Mouse (Mus musculus): ENCODE data around the gene Bcl7c. TPM values are rescaled to one million over a fixed set of nuclear protein-coding genes. Genes with fewer than 3 reads are reported as not detected.
"Not testable (repeated sequence)": the region's sequence is repeated elsewhere in the genome, so short reads cannot be mapped to it uniquely, and the experiment has no call there.

Bcl7c gene
- polyA plus RNA-seq, 1 experiment from 2014 or later: 93.4 TPM

- no peak overlapping the region for H3K4me3 ChIP-seq (replicated peaks)
- H3K9ac ChIP-seq: no peak overlapping the region
- H3K4me1 ChIP-seq: peaks cover 6% of the 10 kb centered on the region; the same call in 1 of the 2 replicates
- 70% methylated on average over 3 of the region's 3 CpGs for WGBS
- H3K9me3 ChIP-seq (replicated peaks): no peaks in the 10 kb centered on the region
- no peak overlapping the region; the same call in 1 of the 2 replicates for H3K27ac ChIP-seq (replicated peaks)
- H3K4me2 ChIP-seq (replicated peaks): no peak overlapping the region
- H3K36me3 ChIP-seq: peaks cover 69% of the 10 kb centered on the region
- no peak for ATAC-seq (ENCODE audit: insufficient number of reproducible peaks, low FRiP score, low TSS enrichment, low read depth)
- no peaks in the 10 kb centered on the region for H3K27me3 ChIP-seq
These were observed 7.9 kb downstream of the Bcl7c start for GRCm38 (mm10) chr7:127700712-127701331.

GRCm38 (mm10) chr7:127698986-127699385, 9.7 kb downstream of the Bcl7c start:
- Histone ChIP-seq H3K9me3 (replicated peaks) (no peaks in the 10 kb centered on the region), H3K4me2 (replicated peaks) (no peak overlapping the region), H3K9ac (no peak overlapping the region), H3K4me1 (no peaks in the 10 kb centered on the region), H3K4me3 (replicated peaks) (no peak overlapping the region), H3K36me3 (peaks cover 59% of the 10 kb centered on the region), H3K27ac (replicated peaks) (no peak overlapping the region), H3K27me3 (no peaks in the 10 kb centered on the region)
- no peak for ATAC-seq (ENCODE audit: insufficient number of reproducible peaks, low FRiP score, low TSS enrichment, low read depth)
- 72% methylated on average over 6 of the region's 6 CpGs for WGBS

- not testable (repeated sequence) for H3K4me2 ChIP-seq (replicated peaks); H3K4me3 ChIP-seq (replicated peaks); H3K9me3 ChIP-seq (replicated peaks); H3K27ac ChIP-seq (replicated peaks); H3K9ac ChIP-seq; H3K27me3 ChIP-seq; ATAC-seq (ENCODE audit: insufficient number of reproducible peaks, low FRiP score, low TSS enrichment, low read depth)
- WGBS: 92% methylated on average over 7 of the region's 7 CpGs
- Histone ChIP-seq H3K4me1 (peaks cover 15% of the 10 kb centered on the region), H3K36me3 (peaks cover 22% of the 10 kb centered on the region)
These were observed 15.0 kb downstream of the Bcl7c start for GRCm38 (mm10) chr7:127693730-127694129.

GRCm38 (mm10) chr7:127693290-127693689, 15.4 kb downstream of the Bcl7c start:
- Histone ChIP-seq H3K9ac (no peak overlapping the region), H3K36me3 (peaks cover 22% of the 10 kb centered on the region), H3K4me1 (peaks cover 15% of the 10 kb centered on the region), H3K9me3 (replicated peaks) (no peaks in the 10 kb centered on the region), H3K4me3 (replicated peaks) (no peak overlapping the region), H3K27ac (replicated peaks) (no peak overlapping the region), H3K4me2 (replicated peaks) (no peak overlapping the region), H3K27me3 (no peaks in the 10 kb centered on the region)
- no peak for ATAC-seq (ENCODE audit: insufficient number of reproducible peaks, low FRiP score, low TSS enrichment, low read depth)
- WGBS: 97% methylated on average over 8 of the region's 8 CpGs

GRCm38 (mm10) chr7:127691221-127691989, 17.3 kb downstream of the Bcl7c start:
- Histone ChIP-seq H3K36me3 (peaks cover 16% of the 10 kb centered on the region), H3K4me1 (peaks cover 15% of the 10 kb centered on the region), H3K9me3 (replicated peaks) (no peaks in the 10 kb centered on the region), H3K4me2 (replicated peaks) (peak overlapping the region; percentile 50), H3K9ac (peak overlapping the region; percentile 18), H3K4me3 (replicated peaks) (peak overlapping the region; percentile 35), H3K27me3 (no peaks in the 10 kb centered on the region), H3K27ac (replicated peaks) (peak overlapping the region; percentile 93)
- 4% methylated on average over 15 of the region's 15 CpGs for whole genome bisulfite sequencing
- peak; percentile 91 for ATAC-seq (ENCODE audit: insufficient number of reproducible peaks, low FRiP score, low TSS enrichment, low read depth)

GRCm38 (mm10) chr7:127689626-127690280, 19.0 kb downstream of the Bcl7c start:
- Histone ChIP-seq H3K27ac (replicated peaks) (no peak overlapping the region), H3K4me3 (replicated peaks) (no peak overlapping the region), H3K4me1 (peaks cover 27% of the 10 kb centered on the region), H3K36me3 (peaks cover 10% of the 10 kb centered on the region), H3K4me2 (replicated peaks) (no peak overlapping the region), H3K9me3 (replicated peaks) (no peaks in the 10 kb centered on the region), H3K9ac (no peak overlapping the region), H3K27me3 (no peaks in the 10 kb centered on the region)
- 67% methylated on average over 9 of the region's 9 CpGs for WGBS
- ATAC-seq (ENCODE audit: insufficient number of reproducible peaks, low FRiP score, low TSS enrichment, low read depth): no peak

GRCm38 (mm10) chr7:127688935-127689334, 19.8 kb downstream of the Bcl7c start:
- Histone ChIP-seq H3K9me3 (replicated peaks) (no peaks in the 10 kb centered on the region), H3K27ac (replicated peaks) (no peak overlapping the region), H3K9ac (no peak overlapping the region), H3K4me1 (peaks cover 27% of the 10 kb centered on the region), H3K36me3 (peaks cover 8% of the 10 kb centered on the region; the same call in 1 of the 2 replicates), H3K4me2 (replicated peaks) (no peak overlapping the region), H3K4me3 (replicated peaks) (no peak overlapping the region), H3K27me3 (no peaks in the 10 kb centered on the region)
- ATAC-seq (ENCODE audit: insufficient number of reproducible peaks, low FRiP score, low TSS enrichment, low read depth): no peak
- 83% methylated on average over 7 of the region's 7 CpGs for WGBS

- Histone ChIP-seq H3K27me3 (no peaks in the 10 kb centered on the region), H3K9ac (no peak overlapping the region), H3K4me3 (replicated peaks) (no peak overlapping the region), H3K27ac (replicated peaks) (no peak overlapping the region), H3K9me3 (replicated peaks) (no peaks in the 10 kb centered on the region), H3K4me1 (peaks cover 27% of the 10 kb centered on the region), H3K36me3 (peaks cover 8% of the 10 kb centered on the region; the same call in 1 of the 2 replicates), H3K4me2 (replicated peaks) (no peak overlapping the region)
- 69% methylated on average over 11 of the region's 11 CpGs for WGBS
- no peak for ATAC-seq (ENCODE audit: insufficient number of reproducible peaks, low FRiP score, low TSS enrichment, low read depth)
These were observed 21.8 kb downstream of the Bcl7c start for GRCm38 (mm10) chr7:127686740-127687449.

GRCm38 (mm10) chr7:127685304-127686018, 23.3 kb downstream of the Bcl7c start:
- no peaks in the 10 kb centered on the region for H3K9me3 ChIP-seq (replicated peaks)
- peak; percentile 64 for ATAC-seq (ENCODE audit: insufficient number of reproducible peaks, low FRiP score, low TSS enrichment, low read depth)
- H3K4me1 ChIP-seq: peaks cover 16% of the 10 kb centered on the region
- H3K36me3 ChIP-seq: peaks cover 8% of the 10 kb centered on the region; the same call in 1 of the 2 replicates
- no peak overlapping the region for H3K9ac ChIP-seq
- no peak overlapping the region for H3K4me2 ChIP-seq (replicated peaks)
- 64% methylated on average over 14 of the region's 14 CpGs for WGBS
- H3K27me3 ChIP-seq: no peaks in the 10 kb centered on the region
- H3K27ac ChIP-seq (replicated peaks): peak overlapping the region; percentile 44; the same call in 1 of the 2 replicates
- no peak overlapping the region for H3K4me3 ChIP-seq (replicated peaks)

- no peaks in the 10 kb centered on the region for H3K9me3 ChIP-seq (replicated peaks)
- peaks cover 12% of the 10 kb centered on the region for H3K4me1 ChIP-seq
- no peak overlapping the region for H3K27ac ChIP-seq (replicated peaks)
- WGBS: 76% methylated on average over 8 of the region's 8 CpGs
- H3K27me3 ChIP-seq: no peaks in the 10 kb centered on the region
- H3K4me2 ChIP-seq (replicated peaks): no peak overlapping the region
- no peak overlapping the region for H3K4me3 ChIP-seq (replicated peaks)
- H3K36me3 ChIP-seq: peaks cover 3% of the 10 kb centered on the region; the same call in 1 of the 2 replicates
- ATAC-seq (ENCODE audit: insufficient number of reproducible peaks, low FRiP score, low TSS enrichment, low read depth): no peak
- no peak overlapping the region for H3K9ac ChIP-seq
These were observed 26.7 kb downstream of the Bcl7c start for GRCm38 (mm10) chr7:127681888-127682553.

All from embryonic facial prominence, embryonic 15.5 days (tissue).